Mouse (Mus musculus) CH12.LX (cell line): ENCODE data around the gene Lama1. TPM values are rescaled to one million over a fixed set of nuclear protein-coding genes. Genes with fewer than 3 reads are reported as not detected.

ENCODE experiments used
- DNase-seq: peaks from one replicate; pipeline ENCODE4 v3.0.0-alpha.2; 2013; ENCODE audit errors: extremely low read depth
- H3K27ac ChIP-seq: 2 replicates; pipeline ENCODE4 v1.5.1; 2012; ENCODE audit warnings: low read depth, mild to moderate bottlenecking, control low read depth, moderate library complexity; ENCODE audit not compliant: insufficient read depth
- H3K27me3 ChIP-seq: replicated peaks from 2 replicates; pipeline ENCODE3; 2012; ENCODE audit warnings: inconsistent platforms
- H3K36me3 ChIP-seq, 2 experiments: replicated peaks in 1 of 2; 2 replicates each; pipeline versions ENCODE3 to v1.6.1; 2012; ENCODE audit warnings: inconsistent platforms in 1 of 2, low read length in 1 of 2, mild to moderate bottlenecking in 1 of 2, mixed read lengths in 1 of 2, moderate library complexity in 1 of 2; ENCODE audit not compliant: control insufficient read depth in 1 of 2, insufficient read depth in 1 of 2
- H3K4me1 ChIP-seq, 2 experiments: 2 replicates each; pipeline ENCODE4 v1.6.1; 2012; ENCODE audit warnings: inconsistent platforms in 1 of 2, moderate library complexity in 1 of 2; ENCODE audit not compliant: insufficient read depth in 2 of 2, control insufficient read depth in 1 of 2
- H3K4me2 ChIP-seq: 2 replicates; pipeline ENCODE4 v1.6.1; 2012; ENCODE audit warnings: low read depth, mild to moderate bottlenecking, control low read depth; ENCODE audit not compliant: poor library complexity, insufficient read depth, severe bottlenecking
- H3K4me3 ChIP-seq, 3 experiments: fragments of 150-350 bp in 1 of 3; sonication (generic) in 1 of 3; replicated peaks in 1 of 3; 2 replicates each; pipeline versions ENCODE3 to v1.5.1; 2011 to 2012; ENCODE audit warnings: low read depth in 2 of 3, low read length in 2 of 3, mild to moderate bottlenecking in 2 of 3, moderate library complexity in 2 of 3, control low read depth in 1 of 3, improper control_type of control experiment in 1 of 3, inconsistent platforms in 1 of 3, mixed read lengths in 1 of 3; ENCODE audit not compliant: poor library complexity in 1 of 3
- H3K79me2 ChIP-seq: replicated peaks from 2 replicates; pipeline ENCODE4 v1.6.1; 2012; ENCODE audit warnings: mild to moderate bottlenecking, moderate library complexity; ENCODE audit not compliant: control insufficient read depth, poor library complexity, insufficient read depth, severe bottlenecking; ENCODE audit errors: extremely low read depth
- H3K9ac ChIP-seq: 2 replicates; pipeline ENCODE4 v1.6.1; 2012; ENCODE audit warnings: low read depth, mild to moderate bottlenecking, control low read depth, moderate library complexity; ENCODE audit not compliant: insufficient read depth
- H3K9me3 ChIP-seq: replicated peaks from 2 replicates; pipeline ENCODE3; 2012; ENCODE audit warnings: low read length, inconsistent platforms, mixed read lengths
- CHD2 ChIP-seq: IDR thresholded peaks from 2 replicates; pipeline ENCODE4 v1.6.1; 2011; ENCODE audit warnings: low read length, improper control_type of control experiment
- CTCF ChIP-seq, 2 experiments: IDR thresholded peaks in 1 of 2; conservative IDR thresholded peaks in 1 of 2; 2 replicates each; pipeline ENCODE4 v1.5.1; 2011 to 2012; ENCODE audit warnings: low read depth in 2 of 2, low read length in 2 of 2, improper control_type of control experiment in 1 of 2, inconsistent platforms in 1 of 2, mild to moderate bottlenecking in 1 of 2, moderate library complexity in 1 of 2
- EP300 ChIP-seq: IDR thresholded peaks from 2 replicates; pipeline ENCODE4 v1.6.1; 2011; ENCODE audit warnings: low read length, improper control_type of control experiment
- HCFC1 ChIP-seq: IDR thresholded peaks from 2 replicates; pipeline ENCODE4 v1.6.1; 2012; ENCODE audit warnings: low read depth, mild to moderate bottlenecking, inconsistent platforms, low read length, improper control_type of control experiment
- KAT2A ChIP-seq: IDR thresholded peaks from 2 replicates; pipeline ENCODE4 v1.6.1; 2012; ENCODE audit warnings: low read length, improper control_type of control experiment, inconsistent platforms; ENCODE audit not compliant: insufficient replicate concordance
- MEF2A ChIP-seq: IDR thresholded peaks from 2 replicates; pipeline ENCODE4 v1.6.1; 2014; ENCODE audit warnings: low read depth, mild to moderate bottlenecking, inconsistent platforms, low read length, improper control_type of control experiment, borderline replicate concordance
- TBP ChIP-seq: conservative IDR thresholded peaks from 2 replicates; pipeline ENCODE4 v1.6.1; 2011; ENCODE audit warnings: low read depth, low read length, improper control_type of control experiment
- USF1 ChIP-seq: IDR thresholded peaks from 2 replicates; pipeline ENCODE4 v1.6.1; 2014; ENCODE audit warnings: low read depth, mild to moderate bottlenecking, inconsistent platforms, low read length, improper control_type of control experiment
- USF2 ChIP-seq: conservative IDR thresholded peaks from 2 replicates; pipeline ENCODE4 v1.6.1; 2011; ENCODE audit warnings: low read depth, low read length, improper control_type of control experiment
- ZNF384 ChIP-seq: IDR thresholded peaks from 2 replicates; pipeline ENCODE4 v1.6.1; 2012; ENCODE audit warnings: low read depth, low read length, improper control_type of control experiment, inconsistent platforms
- dilution Hi-C: fragments of 300-500 bp; cut with MboI; formaldehyde crosslinking; loops from 2 replicates; pipeline ENCODE4 v1.14.3; 2020; ENCODE audit warnings: low sequenced_read_pairs; ENCODE audit not compliant: extremely low pct_unique_long_range_greater_than_20kb, extremely low pct_ligation_motif_present
- in situ Hi-C: fragments of 300-500 bp; cut with MboI; formaldehyde crosslinking; loops from 3 replicates; pipeline ENCODE4 v1.14.3; 2019; ENCODE audit warnings: low sequenced_read_pairs, low pct_ligation_motif_present, low pct_unique_long_range_greater_than_20kb, mixed read lengths
- polyA plus RNA-seq: library from polyadenylated mRNA; unstranded; fragments of >175 nt; gene quantifications from 2 replicates; pipeline ENCODE4 v1.2.1, GENCODE M21; 2012; ENCODE audit warnings: low read depth; ENCODE audit not compliant: insufficient read length
- total RNA-seq, 2 experiments: library from RNA; depleted of rRNA; stranded (reverse); fragments of 300-350 nt in 1 of 2; fragments of >200 nt in 1 of 2; gene quantifications; 2 replicates each; pipeline ENCODE4 v1.2.3; 2012 to 2014

Lama1 gene
- total RNA-seq (2012; rRNA removed) (not detected in 2 replicates), total RNA-seq (2014; rRNA removed) (not detected in 2 replicates), polyA plus RNA-seq (not detected in 2 replicates)

GRCm38 (mm10) chr17:67696694-67697386 lies at the start of gene Lama1:
Gene Lama1 (plus strand): TSS chr17:67697259.
- H3K9ac ChIP-seq = no peak within 1 kb of the TSS
- no peaks in the 10 kb centered on the region for H3K79me2 ChIP-seq
- H3K4me1 ChIP-seq = no peaks in the 10 kb centered on the region
- no peak within 1 kb of the TSS for H3K27ac ChIP-seq
- in situ Hi-C loops (no loop called here), dilution Hi-C loops (no loop called here)
- no peak for DNase-seq
- no peaks in the 10 kb centered on the region for H3K27me3 ChIP-seq
- peaks cover 81% of the 10 kb centered on the region for H3K9me3 ChIP-seq
- TF ChIP-seq KAT2A (no peak), USF2 (no peak), MEF2A (no peak)
- H3K36me3 ChIP-seq = no peaks in the 10 kb centered on the region
- H3K4me2 ChIP-seq = no peak within 1 kb of the TSS
- no peak within 1 kb of the TSS for H3K4me3 ChIP-seq

GRCm38 (mm10) chr17:67651506-67651905 lies 45.6 kb upstream of the Lama1 start:
- peaks cover 78% of the 10 kb centered on the region for H3K9me3 ChIP-seq
- dilution Hi-C loops = no loop called here
- in situ Hi-C loops = no loop called here
- no peaks in the 10 kb centered on the region for H3K79me2 ChIP-seq
- no peaks in the 10 kb centered on the region for H3K36me3 ChIP-seq
- no peak overlapping the region for H3K4me2 ChIP-seq
- H3K4me1 ChIP-seq = no peaks in the 10 kb centered on the region
- H3K4me3 ChIP-seq = no peak overlapping the region
- peak; percentile 0 for DNase-seq
- TF ChIP-seq ZNF384 (no peak), TBP (no peak), EP300 (no peak), CTCF (conservative IDR thresholded peaks at IDR 0.05 in 1 of 2, IDR thresholded peaks at IDR 0.05 in 1 of 2; ENCODE audit: low read depth in 2 of 2, low read length in 2 of 2) (peak in 1 of 2 experiments; percentile 8; a peak in 1 of 4 replicates), USF1 (no peak), HCFC1 (no peak), CHD2 (no peak)
- H3K9ac ChIP-seq = no peak overlapping the region
- H3K27ac ChIP-seq = no peak overlapping the region
- no peaks in the 10 kb centered on the region for H3K27me3 ChIP-seq

GRCm38 (mm10) chr17:67664299-67664698 lies 32.8 kb upstream of the Lama1 start:
- Histone ChIP-seq H3K27me3 (no peaks in the 10 kb centered on the region), H3K79me2 (no peaks in the 10 kb centered on the region), H3K27ac (no peak overlapping the region), H3K4me1 (no peaks in the 10 kb centered on the region), H3K4me2 (no peak overlapping the region), H3K9me3 (peaks cover 70% of the 10 kb centered on the region), H3K9ac (no peak overlapping the region), H3K36me3 (no peaks in the 10 kb centered on the region), H3K4me3 (no peak overlapping the region)
- no peak for DNase-seq
- dilution Hi-C loops (no loop called here), in situ Hi-C loops (no loop called here)
- TF ChIP-seq USF1 = no peak
